Mouse (Mus musculus) central nervous system, embryonic 18 days (tissue): ENCODE results near the gene Kif1a. TPM values are rescaled to one million over a fixed set of nuclear protein-coding genes. Genes with fewer than 3 reads are reported as not detected.

ENCODE experiments used
- polyA plus RNA-seq: library from polyadenylated mRNA; depleted of rRNA; stranded (reverse); fragments of >200 nt; gene quantifications from 2 replicates; pipeline ENCODE4 v1.2.3, GENCODE M21; 2012; rRNA removed

Kif1a gene
- polyA plus RNA-seq: 208 and 228 TPM in 2 replicates

GRCm38 (mm10) chr1:93101571-93102061 is at the start of gene Kif1a:
Kif1a (minus strand) TSS chr1:93101951.

DNA sequence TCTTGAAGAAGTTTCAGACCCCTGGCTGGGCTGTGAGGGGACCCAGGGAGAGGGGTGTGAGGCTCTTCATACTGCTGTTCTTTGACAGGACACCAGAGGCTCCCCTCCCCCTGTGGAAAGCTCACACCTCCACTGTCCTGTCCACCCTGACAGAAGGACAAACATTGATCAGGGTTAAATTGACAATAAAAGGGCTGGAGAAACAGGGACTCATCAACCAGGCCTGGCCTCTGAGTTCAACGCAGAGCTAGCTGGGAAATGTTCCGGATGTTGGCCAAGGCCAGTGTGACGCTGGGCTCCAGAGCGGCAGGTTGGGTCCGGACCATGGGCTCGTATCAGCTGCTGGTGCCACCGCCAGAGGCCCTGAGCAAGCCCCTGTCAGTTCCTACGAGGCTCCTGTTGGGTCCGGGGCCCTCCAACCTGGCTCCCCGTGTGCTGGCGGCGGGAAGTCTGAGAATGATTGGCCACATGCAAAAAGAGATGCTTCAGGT is 33.3 kb upstream of the Kif1a start, which contains the start of gene Agxt:
Gene Agxt (plus strand): TSS at position 205 of the 491 bp plus-strand sequence.

DNA sequence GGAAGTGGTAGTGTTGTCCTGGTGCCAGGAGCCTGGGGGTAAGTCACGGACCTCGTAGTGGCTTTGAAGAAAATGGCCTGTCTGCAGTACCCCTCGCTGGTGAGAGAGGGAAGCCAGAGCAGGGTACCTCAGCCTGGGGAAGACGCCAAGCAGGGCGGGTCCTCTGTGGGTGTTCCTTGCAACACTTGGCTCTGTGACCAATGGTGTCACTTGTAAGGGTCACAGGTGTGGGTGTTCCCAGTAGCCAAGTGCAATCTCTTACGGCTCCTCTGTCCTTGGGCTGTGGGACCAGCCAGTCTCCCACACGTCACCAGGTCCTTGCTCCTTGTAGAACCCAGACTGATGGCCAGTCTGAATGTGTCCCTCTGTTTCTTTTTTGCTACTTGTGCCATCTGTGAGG is 95.7 kb downstream of the Kif1a start, which contains the start of gene Aqp12:
Gene Aqp12 (plus strand): TSS at position 274 of the 400 bp plus-strand sequence.

Other genes with a start within 250 kb of the Kif1a start
- gene Ankmy1, start 199.0 kb downstream of the Kif1a start, polyA plus RNA-seq: 0.20 and 0.30 TPM in 2 replicates
- 16.0 and 16.2 TPM in 2 replicates for gene Dusp28, start 195.0 kb downstream of the Kif1a start, polyA plus RNA-seq
- gene Rnpepl1, start 191.2 kb downstream of the Kif1a start, polyA plus RNA-seq: 43.0 and 44.9 TPM in 2 replicates
- gene Capn10, start 167.6 kb downstream of the Kif1a start, polyA plus RNA-seq: 59.9 and 64.3 TPM in 2 replicates
- 0.26 and 0.31 TPM in 2 replicates for gene Gpr35, start 151.1 kb downstream of the Kif1a start, polyA plus RNA-seq
- gene Aqp12, start 95.6 kb downstream of the Kif1a start, polyA plus RNA-seq: not detected in 2 replicates
- not detected in 2 replicates for gene Agxt, start 33.3 kb upstream of the Kif1a start, polyA plus RNA-seq
- 0.09 and 0.31 TPM in 2 replicates for gene 2310007B03Rik, start 59.0 kb upstream of the Kif1a start, polyA plus RNA-seq
- 0.83 and 1.4 TPM in 2 replicates for gene Crocc2, start 66.8 kb upstream of the Kif1a start, polyA plus RNA-seq
- gene Sned1, start 133.9 kb upstream of the Kif1a start, polyA plus RNA-seq: 6.6 and 9.9 TPM in 2 replicates
- gene Mterf4, start 204.0 kb upstream of the Kif1a start, polyA plus RNA-seq: 20.2 and 21.8 TPM in 2 replicates
- 14.5 and 15.9 TPM in 2 replicates for gene Ppp1r7, start 240.9 kb upstream of the Kif1a start, polyA plus RNA-seq
- gene Pask, start 241.5 kb upstream of the Kif1a start, polyA plus RNA-seq: 9.4 and 9.7 TPM in 2 replicates